Mouse (Mus musculus) spleen, postnatal 10 days (tissue): ENCODE measurements around the gene Iqcf3.

ENCODE experiments used
- DNase-seq, 2 experiments: peaks; one replicate each; pipeline ENCODE4 v3.0.0; 2021 to 2022; ENCODE audit warnings: low spot score in 2 of 2

Iqcf3 gene

GRCm38 (mm10) chr9:106509356-106509755 is 52.1 kb downstream of the Iqcf3 start:
- DNase-seq, result no peak

- DNase-seq, result no peak
Observed at GRCm38 (mm10) chr9:106504246-106504645, 57.2 kb downstream of the Iqcf3 start.

- DNase-seq, result no peak
Observed at GRCm38 (mm10) chr9:106501846-106502245, 59.6 kb downstream of the Iqcf3 start.

GRCm38 (mm10) chr9:106499667-106500066 is 61.8 kb downstream of the Iqcf3 start, which contains the start of gene Iqcf1:
Gene Iqcf1 (plus strand): TSS chr9:106499967.
- DNase-seq, result no peak

- DNase-seq, result peak in 1 of 2 experiments; percentile 10
Observed at GRCm38 (mm10) chr9:106487602-106488001, 73.8 kb downstream of the Iqcf3 start.

GRCm38 (mm10) chr9:106485076-106485475 is 76.4 kb downstream of the Iqcf3 start:
- peak in 1 of 2 experiments; percentile 8 for DNase-seq

- DNase-seq, result peak in 1 of 2 experiments; percentile 11
Observed at GRCm38 (mm10) chr9:106483606-106484005, 77.8 kb downstream of the Iqcf3 start.

- DNase-seq, result peak in 1 of 2 experiments; percentile 14
Observed at GRCm38 (mm10) chr9:106483136-106483535, 78.3 kb downstream of the Iqcf3 start.

- peak in 1 of 2 experiments; percentile 7 for DNase-seq
Observed at GRCm38 (mm10) chr9:106482578-106483115, 78.8 kb downstream of the Iqcf3 start.

- peak in 1 of 2 experiments; percentile 8 for DNase-seq
Observed at GRCm38 (mm10) chr9:106481676-106482075, 79.8 kb downstream of the Iqcf3 start.

GRCm38 (mm10) chr9:106481075-106481474 is 80.4 kb downstream of the Iqcf3 start:
- peak in 1 of 2 experiments; percentile 13 for DNase-seq

GRCm38 (mm10) chr9:106480541-106480940 is 80.9 kb downstream of the Iqcf3 start:
- peak in 1 of 2 experiments; percentile 7 for DNase-seq

GRCm38 (mm10) chr9:106478101-106478500 is 83.3 kb downstream of the Iqcf3 start:
- peak in 1 of 2 experiments; percentile 10 for DNase-seq

GRCm38 (mm10) chr9:106477649-106478048 is 83.8 kb downstream of the Iqcf3 start:
- peak in 1 of 2 experiments; percentile 10 for DNase-seq

GRCm38 (mm10) chr9:106476924-106477484 is 84.4 kb downstream of the Iqcf3 start, which contains the start of gene Parp3:
Gene Parp3 (minus strand): TSS chr9:106476949.
- peak; percentile 92 to 98 for DNase-seq

GRCm38 (mm10) chr9:106476002-106476923 is 85.2 kb downstream of the Iqcf3 start:
- DNase-seq, result peak; percentile 36 to 74

- DNase-seq, result peak in 1 of 2 experiments; percentile 26
Observed at GRCm38 (mm10) chr9:106475663-106476001, 85.8 kb downstream of the Iqcf3 start, which contains the start of gene Rrp9. Gene Rrp9 (plus strand): TSS chr9:106475963.

- peak in 1 of 2 experiments; percentile 34 for DNase-seq
Observed at GRCm38 (mm10) chr9:106475046-106475445, 86.4 kb downstream of the Iqcf3 start.

- DNase-seq, result peak; percentile 42 to 80
Observed at GRCm38 (mm10) chr9:106474456-106474855, 87.0 kb downstream of the Iqcf3 start.

GRCm38 (mm10) chr9:106473753-106474105 is 87.7 kb downstream of the Iqcf3 start:
- DNase-seq, result peak in 1 of 2 experiments; percentile 15

- DNase-seq, result peak in 1 of 2 experiments; percentile 14
Observed at GRCm38 (mm10) chr9:106473081-106473752, 88.2 kb downstream of the Iqcf3 start.

- DNase-seq, result no peak
Observed at GRCm38 (mm10) chr9:106472321-106472720, 89.1 kb downstream of the Iqcf3 start.
